Mouse (Mus musculus) bone marrow, adult 2 months (tissue): Measurements from ENCODE around the gene Gfra1. TPM values are rescaled to one million over a fixed set of nuclear protein-coding genes. Genes with fewer than 3 reads are reported as not detected.

ENCODE experiments used
- H3K27ac ChIP-seq: fragments of 200-500 bp; 2 replicates; pipeline ENCODE4 v1.5.1; 2012; ENCODE audit warnings: low read depth, mild to moderate bottlenecking, control low read depth, inconsistent platforms, low read length; ENCODE audit not compliant: control insufficient read depth, poor library complexity, insufficient read depth
- H3K4me1 ChIP-seq: fragments of 200-500 bp; 2 replicates; pipeline ENCODE4 v1.6.1; 2011; ENCODE audit warnings: low read length; ENCODE audit not compliant: control insufficient read depth, insufficient read depth
- H3K4me3 ChIP-seq: fragments of 200-500 bp; replicated peaks from 2 replicates; pipeline ENCODE3; 2011; ENCODE audit warnings: mild to moderate bottlenecking, low read depth, low read length, control low read depth; ENCODE audit not compliant: control insufficient read depth
- CTCF ChIP-seq: fragments of 200-500 bp; IDR thresholded peaks from 2 replicates; pipeline ENCODE4 v1.5.1; 2011; ENCODE audit warnings: low read length, control low read depth; ENCODE audit not compliant: control insufficient read depth, insufficient read depth
- POLR2A ChIP-seq: fragments of 200-500 bp; IDR thresholded peaks from 2 replicates; pipeline ENCODE4 v1.6.1; 2011; ENCODE audit warnings: low read depth, mild to moderate bottlenecking, control low read depth, low read length, borderline replicate concordance; ENCODE audit not compliant: control insufficient read depth
- WGBS: fragments of 180-500 bp; shearing (Covaris S2); methylation state at CpG from one replicate; pipeline ENCODE4 v1.1.7; 2018; 5-methylcytosine and 5-hydroxymethylcytosine counted together
- polyA plus RNA-seq: library from polyadenylated mRNA; stranded (reverse); fragments of >200 nt; gene quantifications from 2 replicates; pipeline ENCODE4 v1.2.4, GENCODE M21; 2011; ENCODE audit warnings: low replicate concordance; ENCODE audit not compliant: missing spikeins, insufficient read depth, insufficient read length

The Gfra1 gene
- polyA plus RNA-seq, 1 experiment = 2.4 TPM

GRCm38 (mm10) chr19:58328014-58328413 is 127.7 kb downstream of the Gfra1 start:
- Histone ChIP-seq H3K27ac (no peak overlapping the region), H3K4me3 (no peak overlapping the region), H3K4me1 (no peaks in the 10 kb centered on the region)
- TF ChIP-seq CTCF = no peak
- WGBS = 80% methylated on average over 5 of the region's 5 CpGs

GRCm38 (mm10) chr19:58316474-58316873 is 139.2 kb downstream of the Gfra1 start:
- Histone ChIP-seq H3K4me3 (no peak overlapping the region), H3K27ac (no peak overlapping the region), H3K4me1 (no peaks in the 10 kb centered on the region)
- 56% methylated on average over 5 of the region's 5 CpGs for WGBS
- TF ChIP-seq POLR2A (no peak), CTCF (no peak)

GRCm38 (mm10) chr19:58315681-58316080 is 140.0 kb downstream of the Gfra1 start:
- no peak overlapping the region for H3K27ac ChIP-seq
- 83% methylated on average over 5 of the region's 5 CpGs for WGBS
- no peak overlapping the region for H3K4me3 ChIP-seq
- TF ChIP-seq CTCF = no peak
- no peak for TF ChIP-seq POLR2A
- H3K4me1 ChIP-seq = no peaks in the 10 kb centered on the region

- no peak for TF ChIP-seq CTCF
- no peak for TF ChIP-seq POLR2A
- Histone ChIP-seq H3K4me3 (no peak overlapping the region), H3K4me1 (no peaks in the 10 kb centered on the region; the same call in 1 of the 2 replicates), H3K27ac (no peak overlapping the region)
- WGBS = 87% methylated on average over 5 of the region's 5 CpGs
These were observed 141.1 kb downstream of the Gfra1 start for GRCm38 (mm10) chr19:58314631-58315030.

GRCm38 (mm10) chr19:58313785-58314184 is 141.9 kb downstream of the Gfra1 start:
- Histone ChIP-seq H3K4me1 (no peaks in the 10 kb centered on the region; the same call in 1 of the 2 replicates), H3K27ac (no peak overlapping the region), H3K4me3 (no peak overlapping the region)
- TF ChIP-seq CTCF (peak; percentile 52), POLR2A (no peak)
- WGBS = 73% methylated on average over 2 of the region's 2 CpGs

GRCm38 (mm10) chr19:58312492-58312891 is 143.2 kb downstream of the Gfra1 start:
- TF ChIP-seq POLR2A = no peak
- TF ChIP-seq CTCF = no peak
- H3K4me1 ChIP-seq = no peaks in the 10 kb centered on the region; the same call in 1 of the 2 replicates
- no peak overlapping the region for H3K4me3 ChIP-seq
- 58% methylated on average over 2 of the region's 2 CpGs for WGBS
- no peak overlapping the region for H3K27ac ChIP-seq

GRCm38 (mm10) chr19:58310334-58311315 is 145.1 kb downstream of the Gfra1 start:
- H3K4me3 ChIP-seq = no peak overlapping the region
- 55% methylated on average over 12 of the region's 12 CpGs for WGBS
- no peaks in the 10 kb centered on the region; the same call in 1 of the 2 replicates for H3K4me1 ChIP-seq
- no peak overlapping the region for H3K27ac ChIP-seq
- TF ChIP-seq POLR2A = no peak
- TF ChIP-seq CTCF = no peak

- no peak overlapping the region for H3K27ac ChIP-seq
- 40% methylated on average over 14 of the region's 14 CpGs for WGBS
- no peak overlapping the region for H3K4me3 ChIP-seq
- no peak for TF ChIP-seq CTCF
- no peak for TF ChIP-seq POLR2A
- no peaks in the 10 kb centered on the region; the same call in 1 of the 2 replicates for H3K4me1 ChIP-seq
These were observed 146.0 kb downstream of the Gfra1 start for GRCm38 (mm10) chr19:58309620-58310275.
